Comparison of ENCODE assay signal across 8 mouse cellular contexts in the genomic region with DNA sequence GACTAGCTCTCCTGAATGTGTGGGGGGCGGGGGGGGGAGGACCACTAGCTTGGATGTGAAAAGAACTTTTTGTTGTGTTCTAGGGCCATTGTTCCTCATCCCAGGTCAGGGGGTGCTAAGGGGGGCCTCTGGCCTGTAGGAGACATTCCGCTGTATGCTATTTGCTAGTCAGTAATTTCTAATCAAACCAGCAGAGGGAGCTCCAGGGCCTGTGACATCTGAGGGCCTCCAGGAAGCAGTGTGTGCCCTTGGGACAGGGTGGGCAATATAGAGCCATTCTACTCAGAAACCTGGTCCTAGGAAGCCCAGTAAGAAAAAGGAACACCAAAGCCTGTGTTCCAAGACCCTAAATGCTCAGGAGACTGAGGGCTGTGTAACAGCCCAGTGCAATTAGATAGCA.
DNase-seq lines count a peak whose midpoint lies in the region; ATAC-seq and TF ChIP-seq lines count a peak whose summit lies in the region.
"Had no signal": no experiment of that assay in that cellular context is flagged by ENCODE, and none has a peak within 500 bp of the region (broad histone marks: within the 10 kb centered on the region; RNA-seq: fewer than 3 reads in every experiment).

No protein-coding gene starts in this region.

- 31% methylated on average over 2 of the region's 2 CpGs for WGBS in limb, embryonic 11.5 days

- no peaks in the 10 kb centered on the region for H3K27me3 ChIP-seq in testis, adult 2 months (ENCODE audit: control insufficient read depth, insufficient read depth, low read length)
- 0 out of 2 replicates have a peak, but pooled peaks cover 2% of the 10 kb centered on the region for H3K27me3 ChIP-seq in limb, embryonic 11.5 days (ENCODE audit: control insufficient read depth, insufficient read depth, low read length)

- no peak for DNase-seq in testis, postnatal 14 days (ENCODE audit: low spot score)
- peak; percentile 39 to 64 for DNase-seq in adrenal gland, adult 18-20 months (ENCODE audit: low spot score in 2 of 2)
- DNase-seq in embryo, embryonic 11 days, result peak; percentile 84
- peak; percentile 67 for DNase-seq in limb, embryonic 11.5 days (ENCODE audit: low spot score)
- peak; percentile 93 for DNase-seq in retina, embryonic 14.5 days (ENCODE audit: low spot score)

- no peak overlapping the region for H3K9ac ChIP-seq in limb, embryonic 11.5 days (ENCODE audit: low read length)
- H3K9ac ChIP-seq: heart, embryonic 15.5 days had no signal

- no peak overlapping the region for H3K27ac ChIP-seq in testis, adult 2 months (ENCODE audit: control insufficient read depth, insufficient read depth, low read depth, low read length)
- no peak overlapping the region for H3K27ac ChIP-seq in limb, embryonic 11.5 days (replicated peaks; ENCODE audit: low read depth, low read length)
- H3K27ac ChIP-seq: heart, embryonic 15.5 days had no signal

- peak; percentile 74 to 78; a peak in 3 of 4 replicates for ATAC-seq in hematopoietic stem cell, adult 5-6 weeks (replicated peaks in 1 of 2; ENCODE audit: insufficient read depth in 1 of 2, low FRiP score in 2 of 2, low TSS enrichment in 1 of 2, low read depth in 1 of 2, poor library complexity in 2 of 2, severe bottlenecking in 2 of 2)
- ATAC-seq in limb, embryonic 11.5 days (ENCODE audit: insufficient number of reproducible peaks, low FRiP score, low TSS enrichment, low read depth), result no peak

- H3K4me2 ChIP-seq in limb, embryonic 11.5 days (ENCODE audit: low read depth, severe bottlenecking), result no peak overlapping the region
- H3K4me2 ChIP-seq: heart, embryonic 15.5 days had no signal

- H3K36me3 ChIP-seq in testis, adult 2 months (ENCODE audit: control insufficient read depth, insufficient read depth, low read length), result no peaks in the 10 kb centered on the region
- no peaks in the 10 kb centered on the region for H3K36me3 ChIP-seq in limb, embryonic 11.5 days (ENCODE audit: control insufficient read depth, insufficient read depth, low read length)
- H3K36me3 ChIP-seq: heart, embryonic 15.5 days had no signal

- H3K9me3 ChIP-seq in limb, embryonic 11.5 days (ENCODE audit: control insufficient read depth, low read length), result no peaks in the 10 kb centered on the region
- H3K9me3 ChIP-seq: heart, embryonic 15.5 days had no signal

- peak; percentile 74 for TF ChIP-seq CTCF in testis, adult 2 months (IDR thresholded peaks at IDR 0.05; ENCODE audit: control insufficient read depth, insufficient read depth, insufficient replicate concordance, low read depth, low read length)

- H3K4me1 ChIP-seq in testis, adult 2 months (ENCODE audit: control insufficient read depth, insufficient read depth, low read length), result peaks cover under 1% of the 10 kb centered on the region; the same call in 1 of the 2 replicates
- no peaks in the 10 kb centered on the region for H3K4me1 ChIP-seq in limb, embryonic 11.5 days (ENCODE audit: control insufficient read depth, insufficient read depth, low read length)

- TF ChIP-seq POLR2A in testis, adult 2 months (IDR thresholded peaks at IDR 0.05; ENCODE audit: control insufficient read depth, low read depth, low read length), result no peak

- H3K4me3 ChIP-seq in testis, adult 2 months (ENCODE audit: control insufficient read depth, low read depth, low read length), result no peak overlapping the region
- H3K4me3 ChIP-seq in limb, embryonic 11.5 days (ENCODE audit: low read depth, low read length), result no peak overlapping the region
- H3K4me3 ChIP-seq: heart, embryonic 15.5 days had no signal
